Mouse (Mus musculus) right cerebral cortex, postnatal 10 days (tissue): ENCODE results near the gene A4galt.
A peak's percentile ranks its signal among the peaks of the same experiment; 100 is the strongest.
"Not testable (repeated sequence)": the region's sequence is repeated elsewhere in the genome, so short reads cannot be mapped to it uniquely, and the experiment has no call there.

Source experiments
- DNase-seq, 2 experiments: peaks; one replicate each; pipeline ENCODE4 v3.0.0; 2021; ENCODE audit warnings: low spot score in 2 of 2

Gene A4galt

DNA sequence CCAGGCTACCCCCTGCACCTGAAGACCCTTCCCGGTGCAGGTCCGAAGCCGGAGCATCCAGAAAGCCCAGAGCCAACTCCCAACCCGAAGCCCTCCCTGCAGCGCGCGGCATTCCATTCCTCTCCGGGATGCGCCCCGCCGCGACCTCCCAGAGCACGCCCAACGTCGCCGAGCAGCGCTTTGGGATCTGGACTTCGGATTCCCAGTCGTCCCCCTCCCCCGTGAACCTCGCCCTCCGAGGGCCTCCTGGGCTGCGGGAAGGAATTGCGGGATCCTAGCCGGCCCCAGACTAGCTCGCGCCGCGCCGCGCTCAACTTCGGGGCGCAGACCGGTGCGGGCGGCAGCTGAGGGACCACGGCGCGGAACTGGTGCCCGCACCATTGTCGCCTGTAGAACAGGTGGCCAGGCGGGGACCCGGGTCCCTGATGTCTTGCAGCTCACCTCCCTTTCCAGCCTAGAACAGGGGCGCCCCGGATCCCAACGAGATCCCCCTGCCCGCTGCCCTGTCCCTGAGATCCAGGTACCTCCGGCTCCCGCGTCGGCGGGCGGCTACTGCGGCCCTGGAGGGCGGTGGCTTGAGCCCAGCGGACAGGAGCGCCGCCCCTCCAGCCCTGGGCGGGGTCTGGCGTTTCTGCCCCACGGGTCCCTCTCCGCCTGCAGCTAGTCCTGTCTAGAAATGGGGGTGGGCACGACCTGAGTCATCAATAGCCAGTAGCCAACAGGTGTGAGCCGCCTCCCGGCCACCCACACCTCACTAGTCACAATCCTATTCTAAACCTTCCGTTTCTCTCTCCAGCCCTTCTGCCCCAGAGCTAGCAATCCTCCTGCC is at the start of gene A4galt:
Gene A4galt (minus strand): TSS at position 599 of the 829 bp plus-strand sequence.
- no peak for DNase-seq

DNA sequence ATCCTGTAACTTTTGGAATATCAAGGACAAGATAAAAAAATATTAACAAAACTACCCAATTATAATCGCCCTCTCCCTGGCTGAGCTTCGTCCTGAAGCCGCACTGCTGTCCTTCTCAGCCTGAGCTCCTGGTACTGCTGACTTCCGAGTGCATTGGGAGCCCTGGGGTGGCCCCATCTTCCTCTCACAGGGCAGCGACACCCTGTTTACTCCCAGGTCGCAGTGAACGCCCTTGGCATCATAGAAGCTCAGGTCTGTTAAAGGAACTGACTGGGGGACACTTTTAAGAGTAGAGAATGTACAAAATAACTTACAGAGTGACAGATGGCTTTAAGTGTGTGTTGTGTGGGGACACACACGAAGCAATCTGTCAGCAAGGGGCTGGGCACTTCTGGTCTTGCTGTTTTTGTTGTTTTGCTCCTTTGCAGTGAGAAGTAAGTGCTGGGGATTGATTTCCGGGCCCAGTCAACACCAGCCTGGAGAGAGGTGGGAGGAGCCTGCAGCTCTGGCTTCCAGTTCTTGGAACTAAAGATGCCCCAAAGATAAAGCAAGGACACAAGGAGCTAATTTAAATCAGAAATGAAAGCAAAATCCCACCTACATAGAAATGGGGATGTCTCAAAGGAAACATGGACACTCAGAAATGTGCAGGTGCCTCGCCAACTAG is 48.5 kb upstream of the A4galt start:
- no peak for DNase-seq

DNA sequence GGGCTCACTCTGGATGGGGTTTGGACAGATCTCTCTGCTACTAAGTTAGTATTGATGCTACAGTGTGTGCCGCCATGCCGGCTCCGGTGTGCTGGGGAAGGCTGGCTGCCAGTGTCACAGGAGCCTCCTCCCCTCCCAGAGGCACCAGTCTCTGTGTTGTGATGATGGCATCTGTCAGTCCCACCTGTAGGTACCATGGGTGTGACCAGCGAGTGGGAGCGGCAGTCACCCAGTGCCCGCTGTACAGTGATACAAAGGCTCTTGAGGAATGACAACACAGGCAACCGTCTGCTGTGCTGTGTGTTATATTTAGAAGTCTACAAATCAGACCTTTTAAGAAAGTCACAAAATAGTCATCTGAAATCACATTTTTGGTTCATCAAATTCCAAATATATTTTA is 47.9 kb upstream of the A4galt start:
- DNase-seq, result no peak

DNA sequence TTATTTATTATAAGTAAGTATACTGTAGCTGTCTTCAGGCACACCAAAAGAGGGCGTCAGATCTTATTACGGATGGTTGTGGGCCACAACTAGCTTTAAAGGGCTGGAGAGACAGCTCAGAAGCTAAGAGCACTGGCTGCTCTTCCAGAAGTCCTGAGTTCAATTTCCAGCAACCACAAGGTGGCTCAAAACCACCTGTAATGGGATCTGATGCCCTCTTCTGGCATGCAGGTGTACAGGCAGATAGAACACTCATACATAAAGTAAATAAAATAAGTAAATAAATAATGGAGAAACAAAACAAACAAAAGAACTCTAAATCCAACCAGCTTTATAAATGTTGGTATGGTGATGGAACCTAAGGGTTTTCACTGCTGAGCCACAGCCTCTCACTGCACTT is 47.2 kb upstream of the A4galt start:
- no peak for DNase-seq

DNA sequence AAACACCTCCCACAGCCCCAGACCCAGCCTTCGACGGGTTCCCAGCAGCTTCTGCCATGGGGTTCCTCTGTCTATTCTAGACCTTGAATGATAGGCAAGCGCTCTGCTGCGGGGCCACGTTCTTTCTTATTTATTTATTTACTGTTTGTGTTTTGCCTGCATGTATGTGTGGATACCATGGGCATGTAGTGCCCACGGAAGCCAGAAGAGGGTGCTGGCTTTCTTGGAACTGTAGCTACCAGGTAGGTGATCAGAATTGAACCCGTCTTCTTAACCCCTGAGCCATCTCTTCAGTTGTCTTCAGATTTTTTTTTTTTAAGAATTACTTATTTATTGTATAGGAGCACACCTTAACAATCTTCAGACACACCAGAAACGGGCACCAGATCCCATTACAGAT is 46.7 kb upstream of the A4galt start:
- DNase-seq, result no peak

DNA sequence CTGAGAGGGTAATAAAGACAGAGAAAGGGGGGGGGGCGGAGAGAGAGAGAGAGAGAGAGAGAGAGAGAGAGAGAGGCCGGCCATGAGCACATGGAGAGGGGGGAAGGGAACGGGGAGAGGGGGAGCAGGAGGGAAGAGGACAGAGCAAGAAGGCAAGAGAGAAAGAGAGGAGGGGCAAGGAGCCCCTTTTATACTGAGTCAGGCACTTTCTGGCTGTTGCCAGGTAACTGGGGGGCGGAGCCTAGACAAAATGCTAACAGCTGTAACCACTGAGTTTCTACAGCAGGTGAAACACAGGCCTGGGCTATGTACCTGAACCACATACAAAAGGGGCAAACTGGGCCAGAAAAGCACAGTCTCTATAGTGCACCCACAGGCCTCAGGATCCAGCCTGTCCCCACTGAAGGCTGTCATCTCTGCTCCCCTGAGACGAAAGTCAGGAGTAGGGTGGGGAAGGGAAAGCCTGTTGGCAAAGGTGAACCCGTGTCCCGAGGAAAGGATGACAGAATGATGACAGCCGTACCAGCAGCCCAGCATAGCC is 45.3 kb upstream of the A4galt start:
- DNase-seq, result no peak

DNA sequence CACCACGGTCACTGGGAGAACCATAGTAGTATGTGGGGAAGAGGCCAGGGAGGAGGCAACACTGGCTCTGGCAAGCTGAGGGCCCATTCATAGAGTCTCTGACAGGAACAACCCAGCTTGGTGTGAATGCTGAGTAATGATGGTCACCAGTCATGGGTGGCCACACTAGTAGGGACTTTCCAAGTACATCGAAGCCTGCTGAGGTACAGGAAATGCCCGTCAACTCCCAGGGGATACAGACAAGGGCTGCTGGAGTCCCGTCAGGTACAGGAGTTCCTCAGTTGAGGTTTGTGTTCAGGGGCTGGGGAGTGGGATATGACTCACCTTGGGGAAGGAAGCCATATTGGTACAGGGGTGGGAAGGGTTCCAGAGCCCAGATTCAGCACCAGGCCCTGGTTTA is 44.5 kb upstream of the A4galt start:
- DNase-seq, result no peak

DNA sequence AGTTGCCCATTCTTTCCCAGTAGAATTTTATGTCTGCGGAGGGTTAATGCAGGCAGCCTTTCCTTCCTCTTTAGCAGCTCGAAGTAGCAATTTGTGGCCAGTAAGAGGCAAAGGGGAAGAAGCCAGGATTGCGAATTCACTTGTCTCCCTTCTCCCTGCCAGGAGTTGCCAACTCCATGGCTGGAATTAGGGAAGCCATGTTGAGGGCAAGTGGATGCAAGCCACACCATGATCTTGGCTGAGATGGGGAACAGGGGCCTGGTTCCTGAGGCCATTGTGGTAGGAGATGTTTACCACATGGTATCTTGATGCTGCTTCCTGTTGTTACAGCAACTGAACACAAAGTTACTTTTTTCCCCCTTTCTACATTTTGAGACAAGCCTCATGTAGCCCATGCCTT is 43.4 kb upstream of the A4galt start:
- no peak for DNase-seq

DNA sequence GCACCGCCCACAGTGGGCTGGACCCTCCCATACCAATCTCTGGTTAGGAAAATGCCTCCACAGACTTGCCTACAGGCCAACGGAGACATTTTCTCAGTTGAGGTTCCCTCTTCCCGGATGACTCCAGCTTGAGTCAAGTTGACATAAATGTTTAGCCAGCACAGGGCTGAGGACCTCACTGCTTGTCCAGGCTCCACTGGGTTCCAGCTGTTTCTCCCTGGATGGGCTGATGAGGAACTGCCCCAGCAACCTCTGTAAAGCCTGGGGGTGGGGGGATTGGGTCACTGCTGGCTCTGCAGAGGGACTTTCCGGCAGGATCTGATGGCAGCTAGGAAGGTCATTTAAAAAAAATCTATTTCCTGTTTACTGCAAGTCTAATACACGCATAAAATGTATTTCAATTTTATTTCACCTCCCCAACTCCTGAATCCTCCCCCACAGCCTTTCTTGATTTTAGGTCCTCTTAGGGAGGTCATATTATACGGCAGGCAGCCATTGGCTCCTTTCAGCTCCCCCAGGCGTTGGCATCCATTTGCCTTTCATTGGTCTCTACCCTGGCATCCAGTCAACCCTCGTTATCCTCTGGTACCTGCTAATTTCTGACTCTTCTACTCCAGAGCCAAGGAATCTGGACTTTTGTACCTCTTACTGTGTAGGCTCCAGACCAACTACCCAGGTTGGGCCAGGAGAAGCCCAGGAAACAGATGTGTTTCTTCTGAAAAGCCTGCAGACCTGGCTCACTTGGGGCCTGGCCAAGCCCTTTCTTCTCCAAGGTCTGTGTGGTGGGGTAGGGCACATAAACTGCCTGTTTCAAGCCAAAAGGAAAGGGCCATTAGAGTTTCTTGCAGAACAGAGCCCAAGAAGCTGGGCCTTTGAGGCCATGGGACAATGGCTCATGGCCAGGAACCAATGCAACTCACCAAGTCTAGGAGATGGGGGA is 42.4 kb upstream of the A4galt start:
- DNase-seq, result peak; percentile 46 to 48

DNA sequence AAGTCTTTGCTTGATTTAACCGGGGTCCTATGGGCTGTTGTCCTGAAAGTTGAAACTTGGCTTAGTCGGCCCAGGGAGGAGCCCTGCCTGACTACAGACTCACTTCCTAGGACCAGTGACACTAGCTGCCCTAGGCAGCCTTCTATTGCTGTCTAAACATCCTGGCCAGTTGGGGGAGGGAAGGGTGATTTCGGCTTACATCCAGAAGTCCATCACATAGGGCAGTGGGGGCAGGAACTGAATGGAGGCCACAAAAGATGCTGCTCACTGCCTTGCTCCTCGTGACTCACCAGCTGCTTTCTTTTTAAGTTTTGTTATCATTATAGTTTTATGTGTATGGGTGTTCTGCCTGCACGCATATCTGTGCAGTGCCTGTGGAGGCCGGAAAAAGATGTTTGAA is 41.6 kb upstream of the A4galt start:
- no peak for DNase-seq

DNA sequence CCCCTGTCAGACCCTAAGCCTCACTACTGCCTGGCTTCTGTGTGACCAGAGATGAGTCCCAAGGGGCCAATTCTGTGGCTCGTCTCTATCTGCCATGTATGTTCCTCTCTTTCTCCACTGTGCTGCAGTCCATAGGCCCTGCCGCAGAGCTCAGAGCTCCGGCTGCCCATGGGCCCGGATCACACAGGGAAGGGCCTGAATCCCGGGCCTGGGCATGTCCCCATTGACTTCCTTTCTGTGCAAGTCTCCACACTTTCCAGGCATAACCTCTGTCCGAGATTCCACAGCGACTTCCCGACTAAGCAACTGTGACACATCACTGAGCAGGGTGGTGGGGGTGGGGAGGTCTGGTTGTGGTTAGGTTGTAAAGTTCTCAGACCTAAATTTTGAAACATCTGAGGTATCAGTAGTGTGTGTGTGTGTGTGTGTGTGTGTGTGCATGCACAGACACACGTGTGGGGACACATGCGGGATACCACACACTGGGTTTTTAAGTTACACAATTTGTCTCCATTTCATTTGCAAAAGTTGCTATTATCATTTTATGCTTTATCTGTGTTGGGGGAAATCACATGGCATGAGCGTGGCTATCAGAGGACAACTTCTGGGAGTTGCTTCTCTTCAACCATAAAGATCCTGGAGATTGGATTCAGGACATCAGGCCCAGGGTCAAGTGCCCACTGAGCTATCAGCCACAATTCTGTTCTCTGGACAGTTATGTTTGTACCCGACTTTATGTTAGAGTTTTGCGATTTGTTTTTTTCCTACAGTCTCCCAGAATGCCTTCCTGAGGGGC is 40.9 kb upstream of the A4galt start:
- DNase-seq, result no peak

DNA sequence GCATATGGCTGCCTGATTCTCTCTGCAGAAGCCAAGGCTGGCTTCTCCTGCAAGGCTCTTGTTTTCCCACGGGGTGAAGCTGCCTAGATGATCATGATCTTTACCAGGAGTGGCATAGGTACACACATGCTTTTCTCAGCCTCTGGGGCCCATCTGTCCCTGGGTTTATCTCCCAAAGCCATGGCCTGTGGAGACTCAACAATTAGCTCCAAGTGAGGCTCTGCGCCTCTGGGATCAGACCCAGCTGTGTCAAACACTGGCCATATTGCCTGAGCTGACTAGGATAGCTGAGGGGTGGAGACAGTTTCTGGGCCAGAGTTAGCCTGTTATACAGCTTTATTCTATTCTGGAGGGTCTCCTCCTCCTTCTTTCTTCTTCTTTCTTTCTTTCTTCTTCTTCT is 39.3 kb upstream of the A4galt start:
- no peak for DNase-seq

DNA sequence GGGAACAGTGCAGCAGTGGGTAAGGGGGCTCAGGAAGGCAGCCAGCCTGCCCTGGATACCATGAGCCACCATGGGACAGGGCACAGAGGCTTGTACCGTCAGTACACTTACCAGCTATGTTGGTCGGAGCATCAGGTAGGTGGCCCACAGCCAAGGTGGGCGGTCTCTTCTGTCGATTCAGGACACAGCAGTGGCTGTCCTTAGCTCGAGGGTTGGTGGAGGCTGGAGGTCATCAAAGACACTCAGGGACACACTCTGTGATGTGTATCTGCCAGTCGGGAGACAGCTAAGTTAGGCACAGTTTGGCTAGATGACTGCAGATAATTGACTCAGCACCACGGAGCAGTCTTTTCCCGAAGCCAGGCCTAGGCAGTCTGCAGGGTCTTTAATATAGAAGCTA is 33.3 kb upstream of the A4galt start:
- no peak for DNase-seq

DNA sequence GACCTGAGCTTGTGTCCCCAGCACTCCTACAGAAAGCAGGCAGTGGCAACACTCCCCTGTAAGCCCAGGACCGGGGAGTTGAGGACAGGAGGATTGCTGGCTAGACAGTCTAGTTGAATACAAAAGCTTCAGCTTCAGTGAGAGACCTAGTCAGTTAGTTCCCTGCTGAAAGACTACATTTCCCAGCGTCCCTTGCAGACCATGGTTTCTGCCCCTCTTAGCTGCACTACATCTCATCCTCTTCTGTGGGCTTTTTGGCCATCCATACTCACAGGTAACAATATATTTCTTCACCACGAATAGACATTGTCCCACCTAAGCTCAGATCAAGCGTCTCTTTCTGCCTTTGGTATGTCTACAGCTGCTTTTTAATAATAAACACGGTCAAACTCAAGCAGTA is 30.8 kb upstream of the A4galt start:
- DNase-seq, result no peak

DNA sequence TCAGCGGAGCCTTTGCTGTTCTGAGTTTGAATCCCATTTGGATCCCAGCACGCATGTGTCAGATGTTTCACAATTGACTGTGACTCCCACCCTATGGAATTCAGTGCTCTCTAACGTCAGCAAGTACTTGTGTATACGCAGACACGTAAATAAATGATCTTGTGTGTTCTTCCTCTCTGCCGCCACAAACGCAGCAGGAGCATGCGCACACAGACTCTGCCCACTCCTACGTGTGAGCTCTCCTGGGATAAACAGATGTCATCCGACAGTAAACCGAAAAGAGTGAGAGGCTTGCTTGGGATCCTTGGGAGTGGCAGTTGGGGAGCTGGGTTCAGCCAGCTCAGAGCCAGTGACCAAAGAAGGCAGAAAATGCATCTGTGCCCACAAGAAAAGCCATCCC is 29.7 kb upstream of the A4galt start:
- DNase-seq, result no peak

DNA sequence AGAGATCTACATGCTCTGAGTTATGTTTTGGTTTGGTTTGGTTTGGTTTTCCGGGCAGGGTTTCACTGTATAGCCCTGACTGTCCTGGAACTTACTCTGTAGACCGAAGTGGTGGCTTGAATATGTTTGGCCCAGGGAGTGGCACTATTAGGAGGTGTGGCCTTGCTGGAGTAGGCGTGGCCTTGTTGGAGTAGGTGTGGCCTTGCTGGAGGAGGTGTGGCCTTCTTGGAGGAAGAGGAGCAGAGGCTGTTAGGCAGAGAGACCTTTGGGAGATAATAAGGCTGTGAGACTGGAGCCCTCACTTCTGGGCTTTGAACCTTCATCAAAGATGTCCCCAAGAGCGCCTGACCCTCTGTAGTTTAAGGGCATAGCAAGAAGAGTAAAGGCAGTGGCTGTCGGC is 27.0 kb upstream of the A4galt start:
- no peak for DNase-seq

DNA sequence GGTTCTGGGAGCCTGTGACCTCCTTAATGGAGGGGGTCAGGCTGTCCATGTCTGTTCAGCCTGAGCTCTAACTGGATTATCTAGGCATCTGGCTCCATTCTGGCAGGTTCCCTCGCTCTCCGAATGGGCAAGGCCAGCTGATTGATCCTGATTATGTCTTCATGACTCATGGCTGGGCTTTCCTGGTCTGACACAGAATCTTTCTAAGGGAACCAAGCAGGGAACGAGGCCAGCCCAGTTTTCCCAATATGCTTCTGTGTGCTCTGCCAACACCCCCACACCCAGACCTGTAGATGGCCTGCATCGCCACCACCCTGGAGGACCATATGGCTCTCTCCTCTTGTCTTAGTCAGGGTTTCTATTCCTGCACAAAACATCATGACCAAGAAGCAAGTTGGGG is 25.9 kb upstream of the A4galt start:
- peak in 1 of 2 experiments; percentile 40 for DNase-seq

DNA sequence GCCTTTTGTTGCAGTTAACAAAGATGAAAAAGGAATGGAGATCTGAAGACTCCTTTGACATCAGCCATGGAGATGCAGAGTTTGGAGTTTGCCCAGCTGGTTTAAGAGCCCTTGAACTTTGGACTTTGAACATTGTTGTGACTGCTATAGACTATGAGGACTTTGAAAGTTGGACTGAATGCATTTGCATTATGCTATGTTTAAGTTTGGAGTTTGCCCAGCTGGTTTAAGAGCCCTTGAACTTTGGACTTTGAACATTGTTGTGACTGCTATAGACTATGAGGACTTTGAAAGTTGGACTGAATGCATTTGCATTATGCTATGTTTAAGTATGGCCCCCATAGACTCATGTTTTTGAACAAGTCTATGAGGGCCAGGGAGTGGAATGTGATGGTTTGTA is 22.7 kb upstream of the A4galt start:
- not testable (repeated sequence) for DNase-seq

DNA sequence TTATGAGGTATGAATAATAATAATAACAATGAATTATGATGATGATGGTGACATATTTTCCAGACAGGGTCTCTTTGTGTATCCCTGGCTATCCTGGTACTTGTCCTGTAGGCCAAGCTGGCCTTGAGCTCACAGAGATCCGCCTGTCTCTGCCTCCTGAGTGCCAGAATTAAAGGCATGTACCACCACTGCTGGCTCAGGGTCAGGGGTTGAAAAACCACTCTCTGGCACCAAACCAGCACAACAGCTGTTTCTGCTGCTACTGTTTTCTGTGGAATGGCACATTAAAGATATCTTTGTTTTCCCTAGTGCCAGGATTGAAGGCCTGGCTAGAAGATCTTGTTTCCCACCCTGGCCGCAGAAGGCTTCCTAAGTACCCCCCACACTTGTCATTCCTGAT is 21.4 kb upstream of the A4galt start:
- DNase-seq, result no peak

DNA sequence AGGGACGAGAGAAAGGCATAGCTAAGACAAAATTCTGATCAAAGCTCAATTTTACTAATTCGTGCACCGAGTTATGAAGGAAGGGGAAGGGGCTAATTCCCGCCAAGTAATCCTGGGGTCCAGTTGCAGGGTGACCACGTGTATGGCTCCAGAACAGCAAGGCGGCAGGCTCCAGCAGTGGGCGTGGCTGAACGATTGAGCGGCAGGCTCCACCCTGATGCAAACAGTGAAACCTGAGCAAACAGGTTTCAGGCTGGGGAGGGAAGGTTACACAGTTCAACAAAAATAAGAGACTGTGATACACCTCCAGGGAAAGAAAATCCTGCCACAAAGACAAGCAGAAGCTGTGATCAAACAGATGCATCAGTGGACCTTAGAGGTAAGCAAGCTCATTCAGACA is 19.6 kb upstream of the A4galt start:
- DNase-seq, result not testable (repeated sequence)

DNA sequence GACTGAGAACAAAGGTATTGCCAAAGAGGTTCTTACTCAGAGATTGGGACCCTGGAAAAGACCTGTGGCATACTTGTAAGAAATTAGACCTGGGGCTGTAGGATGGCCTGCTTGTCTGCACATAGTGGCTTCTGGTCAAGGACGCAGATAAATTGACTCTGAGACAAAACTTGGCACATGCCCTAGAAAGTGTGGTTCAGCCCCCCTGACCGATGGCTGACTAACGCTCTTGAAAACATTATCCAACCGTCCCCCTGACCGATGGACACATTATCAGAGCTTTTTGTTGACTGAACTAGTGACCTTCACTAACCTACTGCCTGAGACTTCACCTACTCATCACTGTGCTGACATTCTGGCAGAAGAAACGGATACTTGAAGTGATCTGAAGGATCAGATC is 18.4 kb upstream of the A4galt start:
- not testable (repeated sequence) for DNase-seq
